In the genomic region with DNA sequence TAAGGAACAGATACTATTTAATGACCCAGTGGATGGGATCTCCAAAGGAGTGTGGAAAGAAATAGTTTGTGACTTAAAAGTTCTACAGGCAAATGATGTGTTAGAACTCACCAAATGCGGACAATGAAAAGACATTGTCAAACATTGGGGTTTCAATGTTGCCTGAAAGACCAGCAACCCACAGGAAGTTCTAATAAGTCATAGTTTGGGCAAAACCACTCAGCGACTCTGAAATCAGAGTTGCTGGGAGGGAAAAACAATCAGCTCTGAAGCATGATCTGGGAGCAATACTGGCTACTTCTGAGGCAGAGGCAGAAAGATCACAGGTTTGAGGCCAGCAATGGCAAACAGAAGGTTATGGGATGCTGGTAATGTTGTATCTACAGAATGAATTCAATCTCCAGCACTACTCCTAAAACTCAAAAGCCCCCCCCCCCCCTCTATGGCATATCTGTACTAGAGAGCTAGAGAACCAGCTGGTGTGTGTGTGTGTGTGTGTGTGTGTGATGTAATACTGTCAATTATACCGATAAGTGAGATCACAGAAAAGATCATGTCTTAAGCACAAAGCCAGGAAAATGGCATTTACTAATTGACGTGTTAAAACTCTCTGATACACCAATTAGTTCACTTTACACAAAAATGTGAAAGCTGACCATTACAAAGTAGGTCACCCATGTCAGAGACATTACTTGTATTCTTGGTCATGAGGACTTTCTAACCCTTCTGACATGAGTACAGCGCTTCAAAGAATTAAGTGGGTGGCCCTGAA, we compare ENCODE assay signal across 8 mouse cellular contexts. TPM values are rescaled to one million over a fixed set of nuclear protein-coding genes. Genes with fewer than 3 reads are reported as not detected.
A peak's percentile ranks its signal among the peaks of the same experiment; 100 is the strongest.
DNase-seq lines count a peak whose midpoint lies in the region; ATAC-seq and TF ChIP-seq lines count a peak whose summit lies in the region.

No protein-coding gene starts in this region.

- no peak for ATAC-seq in hindbrain, embryonic 12.5 days (ENCODE audit: low FRiP score)
- no peak for ATAC-seq in midbrain, embryonic 11.5 days (ENCODE audit: low FRiP score)

- peak overlapping the region; percentile 67 for H3K9ac ChIP-seq in hindbrain, embryonic 12.5 days
- peak overlapping the region; percentile 72 for H3K9ac ChIP-seq in midbrain, embryonic 11.5 days (ENCODE audit: low read length)

- H3K4me2 ChIP-seq in hindbrain, embryonic 12.5 days (replicated peaks): peak overlapping the region; percentile 87
- H3K4me2 ChIP-seq in midbrain, embryonic 11.5 days: peak overlapping the region; percentile 87

- no peak for TF ChIP-seq CTCF in layer of hippocampus, adult 2 months (conservative IDR thresholded peaks at IDR 0.05)
- TF ChIP-seq CTCF in brain, embryonic 14.5 days (IDR thresholded peaks at IDR 0.05; ENCODE audit: borderline replicate concordance, extremely low read depth, insufficient read depth, insufficient read length): no peak

- no peak for DNase-seq in layer of hippocampus, adult 2 months (ENCODE audit: low spot score in 2 of 2)
- DNase-seq in layer of hippocampus, adult 11-12 months (ENCODE audit: low spot score): no peak
- DNase-seq in brain, embryonic 14.5 days (ENCODE audit: low read depth): peak; percentile 67
- peak; percentile 96 for DNase-seq in midbrain, embryonic 11.5 days (ENCODE audit: low spot score, missing footprints)
- no peak for DNase-seq in adrenal gland, adult 2 months
- no peak for DNase-seq in left cerebral cortex, postnatal 14 days (ENCODE audit: low spot score in 2 of 2)
- no peak for DNase-seq in right cerebral cortex, postnatal 25 days

- H3K9me3 ChIP-seq in hindbrain, embryonic 12.5 days (replicated peaks): no peaks in the 10 kb centered on the region
- no peaks in the 10 kb centered on the region for H3K9me3 ChIP-seq in midbrain, embryonic 11.5 days (ENCODE audit: control insufficient read depth, low read length)

- no peak for TF ChIP-seq POLR2A in brain, embryonic 14.5 days (IDR thresholded peaks at IDR 0.05; ENCODE audit: borderline replicate concordance, extremely low read depth, insufficient read depth, insufficient read length, poor library complexity, severe bottlenecking)

- peak overlapping the region; percentile 48; the same call in 1 of the 2 replicates for H3K27ac ChIP-seq in layer of hippocampus, adult 2 months
- peak overlapping the region; percentile 93 for H3K27ac ChIP-seq in hindbrain, embryonic 12.5 days
- H3K27ac ChIP-seq in midbrain, embryonic 11.5 days (ENCODE audit: low read depth, low read length): peak overlapping the region; percentile 94

- peaks cover 30% of the 10 kb centered on the region for H3K4me1 ChIP-seq in hindbrain, embryonic 12.5 days
- peaks cover 10% of the 10 kb centered on the region; the same call in 1 of the 2 replicates for H3K4me1 ChIP-seq in midbrain, embryonic 11.5 days (ENCODE audit: control insufficient read depth, insufficient read depth, low read length)

- no peaks in the 10 kb centered on the region for H3K27me3 ChIP-seq in hindbrain, embryonic 12.5 days
- H3K27me3 ChIP-seq in midbrain, embryonic 11.5 days (ENCODE audit: control insufficient read depth, insufficient read depth, low read length): no peaks in the 10 kb centered on the region

- WGBS in hindbrain, embryonic 12.5 days: 7% methylated on average over 5 of the region's 5 CpGs
- WGBS in midbrain, embryonic 11.5 days: 4% methylated on average over 5 of the region's 5 CpGs

- H3K36me3 ChIP-seq in hindbrain, embryonic 12.5 days: no peaks in the 10 kb centered on the region
- H3K36me3 ChIP-seq in midbrain, embryonic 11.5 days (ENCODE audit: control insufficient read depth, insufficient read depth, low read length): no peaks in the 10 kb centered on the region

- H3K4me3 ChIP-seq in layer of hippocampus, adult 2 months: peak overlapping the region; percentile 68
- peak overlapping the region; percentile 51 for H3K4me3 ChIP-seq in hindbrain, embryonic 12.5 days
- H3K4me3 ChIP-seq in midbrain, embryonic 11.5 days (ENCODE audit: low read depth, low read length): peak overlapping the region; percentile 56

- intact Hi-C loops in left cerebral cortex, postnatal 14 days (cut with DNase I): loop anchor here (1.0 kb wide), 1 partner anchor 14 kb away; the partner anchor contains the start of gene Hist1h4j

RNA-seq across cellular contexts. Expression of gene Hist1h4k, which starts 0.7 kb away (rescaled TPM):
- 100 to 1,000 TPM; 269 to 298 TPM for total RNA-seq in layer of hippocampus, adult 2 months (2021)
- polyA plus RNA-seq in brain, embryonic 14.5 days (2012; rRNA removed): 20.2 and 29.6 TPM in 2 replicates
- 2.9 TPM in 1 of 2 replicates, not detected in the other for polyA plus RNA-seq in hindbrain, embryonic 12.5 days (2016; fragmentation: Nextera tagmentation; extraction: Ambion mirVana)
- 2.4 and 6.0 TPM in 2 replicates for polyA plus RNA-seq in midbrain, embryonic 11.5 days (2014; fragmentation: Nextera tagmentation; extraction: Ambion mirVana)
- total RNA-seq in adrenal gland, adult 2 months (2021): 100 to 1,000 TPM in 1 of 2 experiments, 10 to 100 TPM in 1; 76.0 to 101 TPM
- 10.2 and 12.5 TPM in 2 replicates for polyA plus RNA-seq in adrenal gland, adult 2 months (2012; rRNA removed)
- total RNA-seq in left cerebral cortex, postnatal 14 days (2021): 100 to 1,000 TPM; 311 to 320 TPM

RNA-seq across cellular contexts. Expression of gene Hist1h2ak, which starts 4.1 kb away (rescaled TPM):
- total RNA-seq in layer of hippocampus, adult 2 months (2021): 10 to 100 TPM; 15.1 TPM
- 21.4 and 26.4 TPM in 2 replicates for polyA plus RNA-seq in brain, embryonic 14.5 days (2012; rRNA removed)
- polyA plus RNA-seq in hindbrain, embryonic 12.5 days (2016; fragmentation: Nextera tagmentation; extraction: Ambion mirVana): 12.2 and 28.3 TPM in 2 replicates
- polyA plus RNA-seq in midbrain, embryonic 11.5 days (2014; fragmentation: Nextera tagmentation; extraction: Ambion mirVana): 6.2 and 10.7 TPM in 2 replicates
- 10 to 100 TPM; 10.8 to 11.1 TPM for total RNA-seq in adrenal gland, adult 2 months (2021)
- 5.4 and 7.8 TPM in 2 replicates for polyA plus RNA-seq in adrenal gland, adult 2 months (2012; rRNA removed)
- 10 to 100 TPM; 13.2 to 15.7 TPM for total RNA-seq in left cerebral cortex, postnatal 14 days (2021)

RNA-seq across cellular contexts. Expression of gene Hist1h2bn, which starts 4.3 kb away (rescaled TPM):
- total RNA-seq in layer of hippocampus, adult 2 months (2021): 1 to 10 TPM; 8.3 to 9.4 TPM
- polyA plus RNA-seq in brain, embryonic 14.5 days (2012; rRNA removed): 13.5 and 30.8 TPM in 2 replicates
- 2.2 and 2.8 TPM in 2 replicates for polyA plus RNA-seq in hindbrain, embryonic 12.5 days (2016; fragmentation: Nextera tagmentation; extraction: Ambion mirVana)
- polyA plus RNA-seq in midbrain, embryonic 11.5 days (2014; fragmentation: Nextera tagmentation; extraction: Ambion mirVana): 2.2 TPM in 1 of 2 replicates, not detected in the other
- 10 to 100 TPM; 16.7 to 17.2 TPM for total RNA-seq in adrenal gland, adult 2 months (2021)
- polyA plus RNA-seq in adrenal gland, adult 2 months (2012; rRNA removed): 2.5 and 8.2 TPM in 2 replicates
- total RNA-seq in left cerebral cortex, postnatal 14 days (2021): 10 to 100 TPM in 1 of 2 experiments, 1 to 10 TPM in 1; 9.6 to 16.1 TPM

RNA-seq across cellular contexts. Expression of gene Hist1h4j, which starts 14.7 kb away (rescaled TPM):
- 10 to 100 TPM; 16.7 to 19.3 TPM for total RNA-seq in layer of hippocampus, adult 2 months (2021)
- 17.8 and 19.9 TPM in 2 replicates for polyA plus RNA-seq in brain, embryonic 14.5 days (2012; rRNA removed)
- 0.98 and 1.0 TPM in 2 replicates for polyA plus RNA-seq in hindbrain, embryonic 12.5 days (2016; fragmentation: Nextera tagmentation; extraction: Ambion mirVana)
- 1.0 and 2.2 TPM in 2 replicates for polyA plus RNA-seq in midbrain, embryonic 11.5 days (2014; fragmentation: Nextera tagmentation; extraction: Ambion mirVana)
- 10 to 100 TPM in 1 of 2 experiments, 1 to 10 TPM in 1; 7.5 to 11.4 TPM for total RNA-seq in adrenal gland, adult 2 months (2021)
- polyA plus RNA-seq in adrenal gland, adult 2 months (2012; rRNA removed): 0.52 TPM in 2 replicates
- 10 to 100 TPM; 15.4 to 16.2 TPM for total RNA-seq in left cerebral cortex, postnatal 14 days (2021)

RNA-seq across cellular contexts. Expression of gene Hist1h2bm, which starts 27.7 kb away (rescaled TPM):
- 1 to 10 TPM; 4.2 to 8.2 TPM for total RNA-seq in layer of hippocampus, adult 2 months (2021)
- 17.0 and 18.2 TPM in 2 replicates for polyA plus RNA-seq in brain, embryonic 14.5 days (2012; rRNA removed)
- polyA plus RNA-seq in hindbrain, embryonic 12.5 days (2016; fragmentation: Nextera tagmentation; extraction: Ambion mirVana): 2.6 and 4.9 TPM in 2 replicates
- 4.2 and 5.7 TPM in 2 replicates for polyA plus RNA-seq in midbrain, embryonic 11.5 days (2014; fragmentation: Nextera tagmentation; extraction: Ambion mirVana)
- 1 to 10 TPM; 6.5 to 7.0 TPM for total RNA-seq in adrenal gland, adult 2 months (2021)
- 0.28 and 0.56 TPM in 2 replicates for polyA plus RNA-seq in adrenal gland, adult 2 months (2012; rRNA removed)
- 1 to 10 TPM; 4.9 to 7.8 TPM for total RNA-seq in left cerebral cortex, postnatal 14 days (2021)

Comparison
In these comparisons a context has a peak if more than half of its experiments do, and no peak if none do; other contexts are left out.
1. DNase-seq: peak in brain, embryonic 14.5 days (single experiment) and midbrain, embryonic 11.5 days (single experiment); none in layer of hippocampus, adult 2 months (0 of 2), layer of hippocampus, adult 11-12 months (single experiment), adrenal gland, adult 2 months (single experiment), left cerebral cortex, postnatal 14 days (0 of 2) and right cerebral cortex, postnatal 25 days (single experiment).
2. Peak in every context shown above with its lines, with median percentiles within 50 percentile points of each other: H3K27ac ChIP-seq and H3K4me3 ChIP-seq.